Mouse (Mus musculus): ENCODE results near the gene Vegfb.
A peak's percentile ranks its signal among the peaks of the same experiment; 100 is the strongest.

The Vegfb gene

DNA sequence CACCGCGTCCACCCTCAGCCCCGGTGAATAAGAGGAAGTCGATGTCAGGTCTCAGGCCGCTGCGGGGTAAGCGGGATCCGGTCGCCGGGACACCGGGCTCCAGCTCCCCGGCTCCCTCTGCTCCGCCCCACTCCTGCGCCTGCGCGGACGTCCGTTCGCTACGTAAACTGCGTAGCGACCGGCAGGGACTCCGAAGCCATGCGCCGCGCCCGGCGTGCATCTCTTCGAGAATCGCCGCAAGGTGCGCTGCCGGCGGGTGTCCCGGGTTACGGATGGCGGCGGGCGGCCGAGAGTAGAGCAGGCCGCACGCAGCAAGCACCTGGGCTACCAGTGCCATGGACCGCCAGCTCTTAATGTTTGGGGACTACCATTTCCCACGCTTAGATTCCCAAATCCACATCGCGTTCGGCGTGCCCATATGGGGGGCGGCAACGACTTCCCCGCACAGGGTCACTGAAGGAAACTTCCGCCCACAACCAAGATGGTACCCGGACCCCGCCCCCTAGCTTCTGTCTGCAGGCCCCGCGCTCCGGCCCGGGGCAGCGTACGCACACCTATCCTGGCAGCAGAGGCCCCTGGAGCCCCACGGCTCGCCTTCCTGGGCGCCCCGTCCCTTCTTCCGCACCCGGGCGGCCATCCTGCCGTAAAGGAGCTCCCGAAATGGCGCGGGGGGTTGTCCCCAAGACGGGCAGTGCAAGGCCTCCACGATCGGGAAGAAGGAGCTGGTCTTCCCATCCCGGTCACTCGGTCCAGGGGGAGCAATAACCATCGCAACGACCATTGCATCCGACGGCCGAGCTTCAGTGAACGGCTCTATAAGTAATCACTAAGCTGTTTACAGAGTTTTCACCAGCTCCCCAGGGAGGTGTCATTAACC, 45.8 kb downstream of the Vegfb start, which contains the start of gene Bad:
Gene Bad, plus strand, starts transcription at position 490 of the 877 bp plus-strand sequence.
- DNase-seq (ENCODE audit: low read depth, low spot score), result peak; percentile 88

DNA sequence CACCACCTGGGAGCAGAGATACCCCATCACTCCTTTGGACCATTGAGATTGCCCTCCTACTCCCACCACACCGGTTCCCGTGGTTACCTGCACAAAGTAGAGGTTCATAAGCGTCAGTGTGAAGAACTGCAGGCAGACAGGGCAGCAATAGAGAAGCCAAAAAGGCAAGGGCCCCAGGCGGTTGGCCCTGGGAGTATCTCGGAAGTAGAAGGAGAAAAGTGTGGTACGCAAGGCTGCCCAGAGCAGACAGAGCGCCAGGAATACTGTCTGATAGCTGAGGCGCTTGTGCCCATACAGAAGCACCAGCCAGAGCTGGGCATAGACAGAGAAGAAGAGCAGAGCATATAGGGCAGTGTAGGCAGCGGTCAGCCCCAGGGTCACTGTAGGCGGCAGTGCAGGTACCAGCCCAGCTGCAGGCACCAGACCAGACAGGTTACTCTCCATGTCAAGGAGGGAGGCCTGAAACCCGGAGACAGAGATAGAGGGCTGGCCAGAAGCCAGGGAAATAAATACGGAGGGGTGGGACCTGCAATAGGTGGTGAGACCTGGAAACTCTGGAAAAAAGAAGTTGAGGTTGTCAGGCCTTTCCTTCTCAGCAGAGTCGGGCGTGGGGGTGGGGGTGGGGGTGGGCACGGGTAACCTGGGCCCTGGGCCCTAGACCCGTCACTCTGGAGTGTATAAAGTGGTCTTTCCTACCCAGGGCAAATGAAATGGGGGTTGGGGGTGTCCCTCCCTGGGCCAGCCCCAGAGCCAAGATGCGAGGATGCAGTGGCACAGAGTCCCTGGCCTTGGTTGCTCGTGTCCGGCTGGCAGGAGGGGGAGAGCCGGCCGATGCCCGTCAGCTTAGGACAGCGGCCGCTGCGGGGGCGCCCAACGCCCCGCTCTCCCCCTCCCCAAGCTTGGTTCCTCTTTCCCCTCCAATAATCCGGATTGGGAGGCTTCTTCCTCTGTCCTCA, 46.8 kb downstream of the Vegfb start:
- no peak for DNase-seq (ENCODE audit: low read depth, low spot score)

DNA sequence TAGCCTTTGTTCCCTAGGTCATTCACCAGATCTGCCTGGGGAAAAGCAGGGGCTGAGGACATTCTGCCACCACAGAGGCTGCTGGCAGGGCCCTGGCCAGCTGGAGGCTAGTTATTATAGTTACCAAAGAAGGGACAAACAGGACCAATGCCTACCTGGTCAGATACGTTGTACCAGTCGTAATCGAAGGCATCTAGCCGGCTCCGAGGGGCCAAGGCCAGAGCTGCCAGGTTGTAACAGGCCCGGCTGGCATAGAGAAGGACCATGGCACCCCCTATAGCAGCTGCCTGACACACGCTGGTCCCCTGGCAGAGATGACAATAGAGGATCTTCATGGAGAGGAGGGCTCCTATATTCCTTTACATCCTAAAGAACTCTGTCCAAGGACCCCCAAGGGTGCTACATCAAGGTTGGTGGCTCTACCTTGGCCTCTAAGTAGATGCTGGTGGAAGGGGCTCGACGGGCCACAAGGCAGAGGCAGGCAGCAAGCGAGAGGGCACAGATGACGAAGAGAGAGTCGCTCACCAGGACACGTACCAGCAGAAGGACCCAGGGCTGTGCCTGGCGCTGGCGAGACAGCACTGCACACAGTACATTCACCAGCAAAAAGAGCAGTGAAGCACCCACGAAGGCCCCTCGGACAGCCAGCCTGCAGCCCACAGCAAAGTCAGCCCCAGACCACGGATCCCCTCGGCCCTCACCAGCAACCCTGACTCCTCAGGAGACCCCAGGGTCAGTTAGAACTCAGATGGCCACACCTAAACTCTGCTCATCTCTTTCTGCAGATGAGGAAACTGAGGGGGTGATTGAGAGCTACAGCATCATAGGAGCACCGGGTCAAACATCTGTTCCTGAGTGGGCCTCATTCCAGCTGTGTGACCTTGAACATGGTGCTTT, 48.1 kb downstream of the Vegfb start:
- DNase-seq (ENCODE audit: low read depth, low spot score), result no peak

DNA sequence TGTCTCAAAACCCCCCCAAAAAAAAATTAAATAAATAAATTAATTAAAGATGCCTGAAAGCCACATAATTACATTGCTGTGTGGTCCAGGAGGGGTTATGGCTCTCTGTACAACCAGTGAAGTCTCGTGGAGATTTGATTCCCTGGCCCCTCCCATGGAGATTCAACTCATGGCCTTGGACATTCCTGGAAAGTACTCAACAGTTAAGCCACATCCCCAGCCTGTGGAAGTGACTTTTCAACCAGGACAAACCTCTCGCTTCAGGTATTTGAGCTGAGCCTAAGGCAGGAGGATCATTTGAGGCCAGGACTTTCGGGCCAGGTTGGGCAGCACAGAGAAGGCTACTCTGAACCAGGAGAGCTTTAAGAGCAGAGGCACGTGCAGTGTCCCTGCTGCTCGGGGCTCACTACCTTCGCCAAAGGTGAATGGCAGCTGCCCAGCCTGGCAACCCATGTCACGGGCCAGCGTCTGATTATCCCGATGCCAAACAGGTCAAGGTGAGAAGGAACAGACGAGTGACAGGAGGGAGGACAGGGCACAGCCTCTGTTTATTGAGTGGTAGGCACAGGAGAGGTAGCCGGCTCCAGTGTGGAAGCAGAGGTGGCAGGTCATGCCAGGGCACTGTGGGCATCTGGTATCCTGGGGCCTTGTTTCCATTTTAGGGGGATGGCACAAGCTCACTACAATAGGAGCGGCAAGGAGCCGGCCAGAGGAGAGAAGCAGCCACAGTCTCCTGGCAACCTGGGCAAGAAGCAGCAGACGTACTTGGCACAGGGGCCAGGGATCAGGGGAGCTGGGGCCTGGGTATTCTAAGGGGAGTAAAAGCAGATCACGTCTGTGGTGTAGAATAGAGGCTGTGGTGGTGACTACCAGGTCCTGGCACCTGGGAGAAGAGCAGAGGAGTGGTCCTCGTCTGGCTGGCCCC, 49.6 kb downstream of the Vegfb start:
- no peak for DNase-seq (ENCODE audit: low read depth, low spot score)

DNA sequence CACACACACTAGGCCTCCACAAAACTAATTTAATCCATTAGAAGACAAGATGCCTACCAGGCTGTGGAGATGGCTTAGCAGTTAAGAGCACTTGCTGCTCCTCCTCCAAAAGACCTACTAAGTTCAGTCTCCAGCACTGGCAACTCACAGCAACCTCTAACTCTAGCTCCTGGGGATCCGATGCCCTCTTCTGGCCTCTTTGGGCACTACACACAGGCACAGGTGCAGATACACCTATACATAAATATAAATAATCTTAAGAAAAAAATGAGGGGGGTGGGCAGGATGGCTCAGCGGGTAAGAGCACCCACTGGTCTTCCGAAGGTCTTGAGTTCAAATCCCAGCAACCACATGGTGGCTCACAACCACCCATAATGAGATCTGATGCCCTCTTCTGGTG, 51.2 kb downstream of the Vegfb start:
- no peak for DNase-seq (ENCODE audit: low read depth, low spot score)

DNA sequence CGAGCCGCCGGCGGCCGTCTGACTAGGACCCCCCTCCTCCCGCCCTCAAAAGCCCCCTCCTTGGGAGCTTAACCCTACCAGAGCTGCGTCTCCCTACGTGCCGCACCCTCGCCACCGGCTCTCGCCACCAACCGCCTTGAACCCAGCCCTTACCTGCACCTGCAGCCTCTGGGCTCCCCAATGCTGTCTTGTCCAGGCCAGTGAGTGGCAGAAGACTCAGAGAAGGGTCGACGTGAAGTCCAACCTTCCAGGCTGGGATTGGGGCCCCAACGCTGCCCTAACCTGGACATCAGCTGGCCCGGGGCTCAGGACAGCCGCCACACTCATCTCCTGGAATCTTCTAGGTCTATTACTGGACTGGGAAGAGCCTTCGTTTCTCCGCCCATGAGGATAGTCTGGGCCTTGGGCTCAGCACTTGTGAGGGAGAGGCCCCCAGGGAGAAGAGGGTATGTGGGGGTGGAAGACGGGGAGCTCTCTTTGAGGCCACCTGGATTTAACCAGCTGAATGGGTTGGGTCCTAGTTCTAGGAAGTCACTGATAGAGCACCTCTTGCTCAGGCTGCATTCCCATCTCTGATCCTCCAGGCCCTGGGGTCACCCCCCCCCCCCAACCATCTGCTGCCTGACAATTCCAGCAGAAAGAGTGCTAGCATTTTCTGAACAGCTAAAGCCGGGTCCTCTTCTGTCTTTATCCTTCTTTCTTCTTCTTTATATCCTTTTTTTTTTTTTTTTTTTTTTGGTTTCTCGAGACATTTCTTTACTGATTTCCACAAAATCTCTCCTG, 53.1 kb downstream of the Vegfb start, which contains the start of gene Kcnk4:
Gene Kcnk4, minus strand, starts transcription at position 321 of the 783 bp plus-strand sequence.
- no peak for DNase-seq (ENCODE audit: low read depth, low spot score)

DNA sequence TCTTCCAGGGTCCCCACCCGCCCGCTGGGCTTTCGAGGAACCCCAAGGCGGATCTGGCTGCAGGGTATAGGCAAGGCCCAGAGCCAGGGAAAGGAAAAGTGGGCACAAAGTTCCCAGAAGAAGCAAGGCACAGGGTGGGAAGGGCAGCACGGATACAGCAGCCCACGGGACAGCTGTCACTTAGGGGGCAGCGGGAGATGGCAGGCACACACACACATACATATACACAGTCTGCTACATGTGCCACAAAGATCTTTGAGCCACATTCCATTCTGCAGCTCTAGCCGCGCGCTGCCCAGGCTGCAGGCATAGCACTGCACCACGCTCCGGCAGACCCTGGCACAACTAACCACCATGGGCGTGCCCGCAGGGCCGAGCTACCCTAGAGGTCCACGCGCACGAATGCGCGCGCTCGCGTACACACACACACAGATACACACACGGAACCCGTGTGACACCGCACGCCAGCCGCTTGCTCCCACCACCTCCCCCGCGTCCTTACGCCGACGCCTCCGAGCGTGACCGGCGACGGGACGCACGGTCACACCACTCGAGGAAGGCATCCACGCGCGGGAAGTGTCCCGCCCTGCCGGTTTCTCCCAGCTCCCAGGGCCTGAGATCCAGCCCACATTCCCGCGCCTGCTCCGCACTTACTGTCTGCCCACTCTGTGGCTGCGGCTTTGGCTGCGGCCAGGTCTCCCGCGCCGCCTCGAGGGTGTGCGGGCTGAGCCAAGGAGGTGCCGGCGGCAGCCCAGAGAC, 53.8 kb downstream of the Vegfb start:
- no peak for DNase-seq (ENCODE audit: low read depth, low spot score)

DNA sequence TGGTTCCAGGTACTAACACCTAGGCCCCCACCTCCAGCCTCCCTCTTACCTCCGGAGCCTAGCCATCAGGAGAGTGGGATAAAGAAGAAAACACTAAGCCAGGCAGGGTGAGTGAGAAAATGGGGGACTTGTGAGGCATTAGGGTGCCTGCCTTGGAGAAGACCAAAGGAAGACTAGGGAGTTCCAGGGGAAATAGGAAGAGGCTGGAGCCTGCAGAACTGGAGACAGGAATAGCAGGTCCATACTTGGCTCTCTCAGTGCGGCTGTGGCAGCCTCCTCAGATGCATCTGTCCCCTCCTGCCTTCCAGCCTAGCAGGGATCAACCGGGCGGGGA, 54.4 kb downstream of the Vegfb start:
- no peak for DNase-seq (ENCODE audit: low read depth, low spot score)
